Mouse (Mus musculus) cerebellum, adult 2 months (tissue): ENCODE results near the gene Palm.

Experiments used
- CTCF ChIP-seq: fragments of 200-500 bp; IDR thresholded peaks from 2 replicates; pipeline ENCODE4 v1.5.1; 2011; ENCODE audit warnings: low read depth, mild to moderate bottlenecking, control low read depth, low read length, moderate library complexity, borderline replicate concordance; ENCODE audit not compliant: insufficient read depth
- POLR2A ChIP-seq: fragments of 200-500 bp; IDR thresholded peaks from 2 replicates; pipeline ENCODE4 v1.6.1; 2011; ENCODE audit warnings: low read length, control low read depth, borderline replicate concordance; ENCODE audit not compliant: insufficient read depth

- TF ChIP-seq POLR2A: no peak
- TF ChIP-seq CTCF: no peak
These were observed 542 bp downstream of the Palm start for GRCm38 (mm10) chr10:79793738-79794490.
